Mouse (Mus musculus): ENCODE data around the gene Ccdc162. TPM values are rescaled to one million over a fixed set of nuclear protein-coding genes. Genes with fewer than 3 reads are reported as not detected.

The Ccdc162 gene
- total and polyA plus RNA-seq, 2 experiments from 2014 or later: 0.64 to 2.4 TPM

GRCm38 (mm10) chr10:41552847-41553589, 163.4 kb downstream of the Ccdc162 start:
- peaks cover 4% of the 10 kb centered on the region; the same call in 1 of the 2 replicates for H3K9me3 ChIP-seq (ENCODE audit: low read length)
- H3K27me3 ChIP-seq (ENCODE audit: insufficient read depth, low read length): no peaks in the 10 kb centered on the region
- H3K4me2 ChIP-seq (ENCODE audit: low read depth, low read length, poor library complexity, severe bottlenecking): no peak overlapping the region
- DNase-seq (ENCODE audit: low spot score) (peak; percentile 12), ATAC-seq (ENCODE audit: low FRiP score) (0 out of 2 replicates have a peak, but pooled peaks have one; percentile 54)
- no peak for TF ChIP-seq CTCF (IDR thresholded peaks at IDR 0.05)
- H3K4me3 ChIP-seq (ENCODE audit: low read depth, low read length): no peak overlapping the region
- H3K36me3 ChIP-seq (ENCODE audit: insufficient read depth, low read length): no peaks in the 10 kb centered on the region
- no peak overlapping the region for H3K9ac ChIP-seq (replicated peaks; ENCODE audit: low read length, poor library complexity, severe bottlenecking)
- no peak overlapping the region for H3K27ac ChIP-seq (ENCODE audit: low read depth, low read length)
- no peaks in the 10 kb centered on the region; the same call in 1 of the 2 replicates for H3K4me1 ChIP-seq (ENCODE audit: insufficient read depth, low read length)
- WGBS: 42% methylated on average over 14 of the region's 14 CpGs

- Histone ChIP-seq H3K27ac (ENCODE audit: low read depth, low read length) (no peak overlapping the region), H3K36me3 (ENCODE audit: insufficient read depth, low read length) (no peaks in the 10 kb centered on the region), H3K4me3 (ENCODE audit: low read depth, low read length) (no peak overlapping the region), H3K9ac (replicated peaks; ENCODE audit: low read length, poor library complexity, severe bottlenecking) (no peak overlapping the region), H3K27me3 (ENCODE audit: insufficient read depth, low read length) (no peaks in the 10 kb centered on the region), H3K4me1 (ENCODE audit: insufficient read depth, low read length) (no peaks in the 10 kb centered on the region; the same call in 1 of the 2 replicates), H3K9me3 (ENCODE audit: low read length) (peaks cover 4% of the 10 kb centered on the region; the same call in 1 of the 2 replicates), H3K4me2 (ENCODE audit: low read depth, low read length, poor library complexity, severe bottlenecking) (no peak overlapping the region)
- 22% methylated on average over 3 of the region's 3 CpGs for WGBS
- ATAC-seq (ENCODE audit: low FRiP score) (no peak), DNase-seq (ENCODE audit: low spot score) (no peak)
- no peak for TF ChIP-seq CTCF (IDR thresholded peaks at IDR 0.05)
Measured at GRCm38 (mm10) chr10:41552319-41552718, 164.1 kb downstream of the Ccdc162 start.

- no peaks in the 10 kb centered on the region; the same call in 1 of the 2 replicates for H3K4me1 ChIP-seq (ENCODE audit: insufficient read depth, low read length)
- no peak overlapping the region for H3K27ac ChIP-seq (ENCODE audit: low read depth, low read length)
- peaks cover 4% of the 10 kb centered on the region; the same call in 1 of the 2 replicates for H3K9me3 ChIP-seq (ENCODE audit: low read length)
- TF ChIP-seq CTCF (IDR thresholded peaks at IDR 0.05): no peak
- no peaks in the 10 kb centered on the region for H3K36me3 ChIP-seq (ENCODE audit: insufficient read depth, low read length)
- no peak overlapping the region for H3K4me3 ChIP-seq (ENCODE audit: low read depth, low read length)
- H3K9ac ChIP-seq (replicated peaks; ENCODE audit: low read length, poor library complexity, severe bottlenecking): no peak overlapping the region
- no peak for ATAC-seq (ENCODE audit: low FRiP score)
- H3K4me2 ChIP-seq (ENCODE audit: low read depth, low read length, poor library complexity, severe bottlenecking): no peak overlapping the region
- H3K27me3 ChIP-seq (ENCODE audit: insufficient read depth, low read length): no peaks in the 10 kb centered on the region
- 79% methylated on average over 7 of the region's 7 CpGs for WGBS
- no peak for DNase-seq (ENCODE audit: low spot score)
Measured at GRCm38 (mm10) chr10:41550711-41551110, 165.7 kb downstream of the Ccdc162 start.

GRCm38 (mm10) chr10:41546396-41547165, 169.9 kb downstream of the Ccdc162 start:
- H3K27me3 ChIP-seq (ENCODE audit: insufficient read depth, low read length): no peaks in the 10 kb centered on the region
- no peak overlapping the region for H3K4me3 ChIP-seq (ENCODE audit: low read depth, low read length)
- H3K9ac ChIP-seq (replicated peaks; ENCODE audit: low read length, poor library complexity, severe bottlenecking): no peak overlapping the region
- H3K4me1 ChIP-seq (ENCODE audit: insufficient read depth, low read length): no peaks in the 10 kb centered on the region
- H3K9me3 ChIP-seq (ENCODE audit: low read length): peaks cover 4% of the 10 kb centered on the region; the same call in 1 of the 2 replicates
- WGBS: 69% methylated on average over 13 of the region's 13 CpGs
- no peak overlapping the region for H3K4me2 ChIP-seq (ENCODE audit: low read depth, low read length, poor library complexity, severe bottlenecking)
- ATAC-seq (ENCODE audit: low FRiP score) (no peak), DNase-seq (ENCODE audit: low spot score) (peak; percentile 9)
- H3K36me3 ChIP-seq (ENCODE audit: insufficient read depth, low read length): no peaks in the 10 kb centered on the region
- H3K27ac ChIP-seq (ENCODE audit: low read depth, low read length): no peak overlapping the region
- no peak for TF ChIP-seq CTCF (IDR thresholded peaks at IDR 0.05)

GRCm38 (mm10) chr10:41545224-41545755, 171.1 kb downstream of the Ccdc162 start:
- ATAC-seq (ENCODE audit: low FRiP score) (no peak), DNase-seq (ENCODE audit: low spot score) (no peak)
- no peaks in the 10 kb centered on the region for H3K36me3 ChIP-seq (ENCODE audit: insufficient read depth, low read length)
- H3K4me2 ChIP-seq (ENCODE audit: low read depth, low read length, poor library complexity, severe bottlenecking): no peak overlapping the region
- H3K4me3 ChIP-seq (ENCODE audit: low read depth, low read length): no peak overlapping the region
- WGBS: 65% methylated on average over 7 of the region's 7 CpGs
- H3K9me3 ChIP-seq (ENCODE audit: low read length): peaks cover 4% of the 10 kb centered on the region; the same call in 1 of the 2 replicates
- no peaks in the 10 kb centered on the region for H3K4me1 ChIP-seq (ENCODE audit: insufficient read depth, low read length)
- TF ChIP-seq CTCF (IDR thresholded peaks at IDR 0.05): no peak
- no peak overlapping the region for H3K27ac ChIP-seq (ENCODE audit: low read depth, low read length)
- H3K27me3 ChIP-seq (ENCODE audit: insufficient read depth, low read length): no peaks in the 10 kb centered on the region
- H3K9ac ChIP-seq (replicated peaks; ENCODE audit: low read length, poor library complexity, severe bottlenecking): no peak overlapping the region

Measured in midbrain, postnatal 0 days (tissue).